Mouse (Mus musculus): ENCODE measurements around the gene Epha6. TPM values are rescaled to one million over a fixed set of nuclear protein-coding genes. Genes with fewer than 3 reads are reported as not detected.

Epha6 gene
- polyA plus RNA-seq, 1 experiment: not detected

DNA sequence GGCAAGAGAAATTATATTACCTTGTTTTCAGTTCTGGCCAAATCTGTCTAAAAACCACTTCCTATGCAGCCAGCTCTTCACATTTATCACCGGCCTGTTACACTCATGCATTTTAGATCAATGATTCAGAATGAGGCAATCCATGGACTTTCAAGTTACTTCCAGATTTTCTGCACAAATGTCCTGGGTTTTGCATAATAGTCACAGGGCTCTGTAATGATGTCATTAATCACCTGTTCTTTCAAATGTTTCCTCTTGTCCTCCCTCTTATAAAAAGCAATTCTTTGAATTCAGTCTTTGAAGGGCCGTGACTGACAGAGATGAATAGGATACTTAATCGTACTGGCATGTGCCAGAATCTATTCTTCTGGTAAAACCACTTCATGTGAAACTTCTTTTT lies 95.6 kb downstream of the Epha6 start:
- H3K4me1 ChIP-seq (ENCODE audit: control insufficient read depth, insufficient read depth, low read length): no peaks in the 10 kb centered on the region
- H3K27ac ChIP-seq (ENCODE audit: insufficient read depth, low read depth, low read length): no peak overlapping the region
- TF ChIP-seq POLR2A (IDR thresholded peaks at IDR 0.05; ENCODE audit: borderline replicate concordance, low read depth, low read length): no peak
- no peak for TF ChIP-seq CTCF (IDR thresholded peaks at IDR 0.05; ENCODE audit: low read depth, low read length)
- no peak overlapping the region for H3K4me3 ChIP-seq (ENCODE audit: insufficient read depth, low read length)

DNA sequence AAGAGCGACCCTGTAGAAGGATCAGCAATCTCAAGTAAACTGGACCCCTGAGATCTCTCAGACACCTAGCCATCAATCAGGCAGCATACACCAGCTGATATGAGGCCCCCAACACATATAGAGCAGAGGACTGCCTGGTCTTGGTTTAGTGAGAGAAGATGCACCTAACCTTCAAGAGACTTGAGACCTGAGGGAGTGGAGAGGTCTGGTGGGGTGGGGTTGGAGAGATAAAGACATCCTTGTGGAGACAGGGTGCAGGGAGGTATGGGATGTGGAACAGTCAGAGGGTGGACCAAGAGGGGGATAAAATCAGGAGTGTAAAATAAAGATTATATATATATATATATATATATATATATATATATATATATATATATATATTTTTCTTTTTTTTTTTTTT lies 105.8 kb downstream of the Epha6 start:
- Histone ChIP-seq H3K4me3 (ENCODE audit: insufficient read depth, low read length) (no peak overlapping the region), H3K4me1 (ENCODE audit: control insufficient read depth, insufficient read depth, low read length) (no peaks in the 10 kb centered on the region), H3K27ac (ENCODE audit: insufficient read depth, low read depth, low read length) (no peak overlapping the region)
- TF ChIP-seq CTCF (IDR thresholded peaks at IDR 0.05; ENCODE audit: low read depth, low read length): no peak

DNA sequence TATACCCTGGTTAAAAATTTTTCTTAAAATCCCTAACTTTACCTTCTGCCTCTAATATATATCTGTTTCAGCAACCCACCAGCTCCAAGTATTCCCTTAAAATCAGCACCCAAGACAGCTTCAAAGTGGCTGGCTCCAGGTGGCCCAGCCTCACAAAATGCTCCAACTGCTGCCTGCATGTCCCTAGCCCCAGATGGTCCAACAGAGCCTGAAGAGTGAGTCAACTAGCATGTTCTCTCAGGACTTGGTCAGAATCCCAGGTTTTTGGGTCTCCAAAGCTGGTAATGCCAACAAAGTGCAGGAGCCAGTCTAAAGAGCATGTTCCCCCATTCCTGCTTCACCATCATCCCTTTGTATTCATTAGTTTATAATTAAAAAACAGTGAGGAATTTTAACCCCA lies 129.6 kb downstream of the Epha6 start:
- Histone ChIP-seq H3K27ac (ENCODE audit: insufficient read depth, low read depth, low read length) (no peak overlapping the region), H3K4me1 (ENCODE audit: control insufficient read depth, insufficient read depth, low read length) (no peaks in the 10 kb centered on the region), H3K4me3 (ENCODE audit: insufficient read depth, low read length) (no peak overlapping the region)
- TF ChIP-seq POLR2A (IDR thresholded peaks at IDR 0.05; ENCODE audit: borderline replicate concordance, low read depth, low read length): no peak
- no peak for TF ChIP-seq CTCF (IDR thresholded peaks at IDR 0.05; ENCODE audit: low read depth, low read length)

DNA sequence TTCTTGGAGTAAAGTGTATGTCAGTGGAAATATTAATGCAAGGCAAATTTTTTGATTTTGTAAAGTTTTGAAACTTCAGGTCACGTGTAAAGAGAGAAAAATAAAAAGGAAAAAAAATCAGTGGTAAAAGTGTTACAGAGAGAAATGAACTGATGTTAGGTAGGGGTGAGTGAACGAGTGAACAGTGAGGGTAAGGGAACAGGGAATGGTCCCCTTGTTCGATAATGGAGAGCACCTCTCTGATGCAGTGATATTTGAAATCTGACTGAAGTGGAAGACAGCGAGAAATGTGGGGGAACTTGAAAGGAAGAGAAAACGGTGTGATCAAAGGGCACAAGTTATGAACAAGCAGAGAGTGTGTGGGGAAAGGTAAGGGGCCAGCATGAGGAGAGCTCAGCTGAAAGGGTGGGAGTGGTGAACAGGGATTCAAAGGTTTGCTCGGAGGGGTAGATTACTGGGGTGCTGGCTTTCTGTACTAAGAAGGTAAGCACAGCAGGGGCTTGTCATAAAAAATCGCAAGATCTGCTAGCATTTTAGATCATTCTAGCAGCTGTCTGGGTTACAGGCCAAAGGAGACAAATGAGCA lies 137.0 kb downstream of the Epha6 start:
- Histone ChIP-seq H3K4me3 (ENCODE audit: insufficient read depth, low read length) (no peak overlapping the region), H3K4me1 (ENCODE audit: control insufficient read depth, insufficient read depth, low read length) (no peaks in the 10 kb centered on the region), H3K27ac (ENCODE audit: insufficient read depth, low read depth, low read length) (no peak overlapping the region)
- no peak for TF ChIP-seq CTCF (IDR thresholded peaks at IDR 0.05; ENCODE audit: low read depth, low read length)
- no peak for TF ChIP-seq POLR2A (IDR thresholded peaks at IDR 0.05; ENCODE audit: borderline replicate concordance, low read depth, low read length)

DNA sequence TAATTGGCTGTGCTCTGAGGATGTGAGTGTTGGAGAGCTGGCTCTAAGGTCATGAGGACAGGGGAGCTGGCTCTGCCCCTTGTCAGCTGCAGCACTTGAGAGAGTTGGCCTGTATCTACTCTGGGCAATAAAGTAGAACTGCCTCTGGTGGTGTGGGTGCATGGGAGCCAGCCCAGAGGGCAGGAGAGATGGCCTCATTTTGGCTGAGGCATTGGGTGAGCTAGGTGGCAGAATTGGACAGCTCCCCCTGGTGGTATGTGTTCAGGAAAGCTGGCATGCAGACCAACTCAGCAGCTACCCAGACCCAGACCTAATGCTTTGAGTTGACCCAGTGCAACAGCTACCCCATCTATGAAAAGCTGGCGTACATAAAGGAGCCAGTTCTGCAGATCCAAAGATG lies 170.0 kb downstream of the Epha6 start:
- H3K4me3 ChIP-seq (ENCODE audit: insufficient read depth, low read length): no peak overlapping the region
- H3K4me1 ChIP-seq (ENCODE audit: control insufficient read depth, insufficient read depth, low read length): no peaks in the 10 kb centered on the region
- no peak overlapping the region for H3K27ac ChIP-seq (ENCODE audit: insufficient read depth, low read depth, low read length)
- TF ChIP-seq POLR2A (IDR thresholded peaks at IDR 0.05; ENCODE audit: borderline replicate concordance, low read depth, low read length): no peak
- TF ChIP-seq CTCF (IDR thresholded peaks at IDR 0.05; ENCODE audit: low read depth, low read length): peak; percentile 37; the same call in 1 of the 2 replicates

DNA sequence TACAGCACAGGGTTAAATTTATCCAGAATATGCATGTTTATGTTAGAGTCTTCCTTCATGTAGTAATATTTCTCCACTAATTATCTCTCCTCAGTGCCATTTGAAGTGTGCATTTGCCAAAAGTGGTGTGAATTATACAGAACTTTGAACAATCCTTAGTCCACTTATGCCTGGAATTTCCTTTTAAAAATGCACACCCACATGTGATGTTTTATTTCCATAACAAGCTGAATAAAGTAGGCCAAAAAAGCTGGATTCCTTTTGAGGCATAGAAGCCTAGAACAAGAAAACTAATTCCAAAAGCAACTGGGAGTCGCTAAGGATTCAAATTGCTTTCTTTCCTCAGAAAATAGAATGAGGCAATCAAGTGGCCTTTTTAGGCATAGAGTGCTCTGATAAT lies 171.1 kb downstream of the Epha6 start:
- Histone ChIP-seq H3K27ac (ENCODE audit: insufficient read depth, low read depth, low read length) (no peak overlapping the region), H3K4me3 (ENCODE audit: insufficient read depth, low read length) (no peak overlapping the region), H3K4me1 (ENCODE audit: control insufficient read depth, insufficient read depth, low read length) (no peaks in the 10 kb centered on the region)
- TF ChIP-seq CTCF (IDR thresholded peaks at IDR 0.05; ENCODE audit: low read depth, low read length) (no peak), POLR2A (IDR thresholded peaks at IDR 0.05; ENCODE audit: borderline replicate concordance, low read depth, low read length) (no peak)

DNA sequence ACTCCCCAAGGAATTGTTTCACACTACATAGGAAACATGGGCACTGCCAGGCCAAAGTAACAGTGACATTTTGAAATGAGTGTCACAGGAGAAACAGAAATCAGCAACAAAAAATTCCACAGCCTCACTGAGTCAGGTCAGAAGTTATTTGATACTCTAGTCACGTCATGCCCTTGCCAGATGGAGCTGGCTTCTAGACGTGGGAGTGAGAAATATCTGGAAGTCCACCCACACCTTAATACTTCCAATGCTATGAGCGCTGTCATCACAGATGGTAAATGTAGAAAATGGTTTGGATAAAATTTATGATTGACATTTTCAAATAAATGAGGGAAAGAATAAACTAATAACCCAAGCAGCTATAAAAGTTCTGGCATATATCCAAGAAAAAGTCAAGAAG lies 210.0 kb downstream of the Epha6 start:
- Histone ChIP-seq H3K27ac (ENCODE audit: insufficient read depth, low read depth, low read length) (no peak overlapping the region), H3K4me1 (ENCODE audit: control insufficient read depth, insufficient read depth, low read length) (no peaks in the 10 kb centered on the region), H3K4me3 (ENCODE audit: insufficient read depth, low read length) (no peak overlapping the region)
- TF ChIP-seq CTCF (IDR thresholded peaks at IDR 0.05; ENCODE audit: low read depth, low read length) (no peak), POLR2A (IDR thresholded peaks at IDR 0.05; ENCODE audit: borderline replicate concordance, low read depth, low read length) (no peak)

DNA sequence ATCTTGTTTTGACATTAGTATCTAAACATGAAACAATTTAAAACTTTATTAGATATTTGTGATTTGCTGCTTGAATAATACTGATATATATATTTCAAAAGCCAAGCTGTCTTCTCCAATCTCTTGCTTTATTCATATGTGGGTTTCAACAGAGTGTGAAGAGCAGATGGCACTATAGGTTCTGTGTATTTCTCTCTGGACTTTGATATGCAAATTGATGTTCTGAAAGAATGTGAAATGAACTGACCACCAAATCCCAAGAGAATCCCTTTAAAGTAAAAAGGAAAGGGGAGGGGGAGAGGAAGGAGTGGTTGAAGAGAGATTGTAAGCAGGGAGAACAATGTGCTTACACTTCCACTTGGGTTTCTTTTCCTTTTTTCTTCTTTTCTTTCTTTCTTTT lies 212.4 kb downstream of the Epha6 start:
- no peak overlapping the region for H3K4me3 ChIP-seq (ENCODE audit: insufficient read depth, low read length)
- no peak for TF ChIP-seq POLR2A (IDR thresholded peaks at IDR 0.05; ENCODE audit: borderline replicate concordance, low read depth, low read length)
- no peak for TF ChIP-seq CTCF (IDR thresholded peaks at IDR 0.05; ENCODE audit: low read depth, low read length)
- H3K4me1 ChIP-seq (ENCODE audit: control insufficient read depth, insufficient read depth, low read length): no peaks in the 10 kb centered on the region
- H3K27ac ChIP-seq (ENCODE audit: insufficient read depth, low read depth, low read length): no peak overlapping the region

DNA sequence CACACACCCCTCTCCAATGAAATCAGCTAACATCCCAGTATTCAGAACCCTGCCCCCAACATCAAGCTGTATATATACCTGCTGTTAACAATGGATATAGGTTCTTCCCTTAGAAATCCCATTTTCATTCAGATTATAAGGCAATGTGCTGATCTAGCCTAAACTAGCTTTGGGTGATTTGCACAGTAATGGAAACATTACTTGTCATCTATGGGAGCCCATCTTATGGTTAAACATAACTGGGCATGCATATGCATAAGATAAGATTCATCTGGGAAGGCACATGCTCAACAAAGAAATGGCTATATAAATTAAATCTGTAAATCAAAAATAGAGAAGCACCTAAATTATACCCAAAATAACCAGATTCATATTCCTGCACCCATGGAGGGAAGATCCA lies 230.2 kb downstream of the Epha6 start:
- no peaks in the 10 kb centered on the region for H3K4me1 ChIP-seq (ENCODE audit: control insufficient read depth, insufficient read depth, low read length)
- TF ChIP-seq POLR2A (IDR thresholded peaks at IDR 0.05; ENCODE audit: borderline replicate concordance, low read depth, low read length): no peak

DNA sequence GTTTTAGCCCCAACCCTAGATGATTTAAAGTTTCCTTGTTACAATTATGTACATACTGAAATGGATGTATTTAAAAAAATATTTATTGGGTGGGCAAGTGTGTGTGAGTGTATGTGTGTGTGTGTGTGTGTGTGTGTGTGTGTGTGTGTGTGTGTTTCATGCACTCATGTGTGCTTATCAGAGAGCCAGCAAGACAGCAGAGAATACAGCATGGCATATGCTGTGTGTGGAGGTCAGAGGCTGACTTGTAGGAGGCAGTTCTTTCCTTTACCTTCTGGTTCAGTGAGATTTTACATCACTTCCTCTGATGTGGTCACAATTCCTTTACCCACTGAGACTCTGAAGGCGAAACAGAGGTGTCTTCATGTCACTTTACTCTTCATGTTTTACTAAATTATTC lies 321.4 kb downstream of the Epha6 start:
- Histone ChIP-seq H3K4me3 (ENCODE audit: insufficient read depth, low read length) (no peak overlapping the region), H3K27ac (ENCODE audit: insufficient read depth, low read depth, low read length) (no peak overlapping the region), H3K4me1 (ENCODE audit: control insufficient read depth, insufficient read depth, low read length) (no peaks in the 10 kb centered on the region)
- no peak for TF ChIP-seq POLR2A (IDR thresholded peaks at IDR 0.05; ENCODE audit: borderline replicate concordance, low read depth, low read length)
- TF ChIP-seq CTCF (IDR thresholded peaks at IDR 0.05; ENCODE audit: low read depth, low read length): no peak

More for the DNA sequence above, 230.2 kb downstream of the Epha6 start:
- no peak overlapping the region for H3K27ac ChIP-seq (ENCODE audit: insufficient read depth, low read depth, low read length)
- no peak overlapping the region for H3K4me3 ChIP-seq (ENCODE audit: insufficient read depth, low read length)

DNA sequence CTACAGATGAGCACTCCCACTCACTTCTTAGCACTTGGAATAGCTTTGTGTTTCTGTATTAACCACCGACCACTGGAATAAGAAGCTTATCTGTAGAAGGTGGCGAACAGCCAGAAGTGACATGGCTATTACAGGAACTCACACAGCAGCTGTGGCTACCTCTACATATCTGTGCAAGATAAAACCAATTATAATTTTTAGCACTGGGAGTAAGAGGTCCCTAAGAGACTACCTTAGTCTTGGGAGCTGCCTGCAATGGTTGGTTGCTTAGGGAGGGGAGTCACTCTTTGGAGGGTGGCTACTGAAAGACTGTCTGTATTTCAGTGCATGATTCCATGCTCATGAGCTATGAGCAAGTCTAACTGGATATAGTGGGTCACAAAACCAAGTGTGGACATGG lies 331.2 kb downstream of the Epha6 start:
- no peak overlapping the region for H3K27ac ChIP-seq (ENCODE audit: insufficient read depth, low read depth, low read length)
- no peaks in the 10 kb centered on the region for H3K4me1 ChIP-seq (ENCODE audit: control insufficient read depth, insufficient read depth, low read length)
- TF ChIP-seq POLR2A (IDR thresholded peaks at IDR 0.05; ENCODE audit: borderline replicate concordance, low read depth, low read length) (no peak), CTCF (IDR thresholded peaks at IDR 0.05; ENCODE audit: low read depth, low read length) (no peak)
- no peak overlapping the region for H3K4me3 ChIP-seq (ENCODE audit: insufficient read depth, low read length)
